Mouse (Mus musculus): ENCODE measurements around the gene Sgcb. TPM values are rescaled to one million over a fixed set of nuclear protein-coding genes. Genes with fewer than 3 reads are reported as not detected.

Gene Sgcb
- total RNA-seq, 1 experiment from 2014 or later = 19.5 TPM

Other genes with a start within 250 kb of the Sgcb start
- not detected in 2 replicates for gene Cwh43, start 241.7 kb downstream of the Sgcb start, total RNA-seq (2021)
- 33.7 and 35.4 TPM in 2 replicates for gene Dcun1d4, start 166.8 kb downstream of the Sgcb start, total RNA-seq (2021)
- not detected in 2 replicates for gene Lrrc66, start 15.3 kb downstream of the Sgcb start, total RNA-seq (2021)
- gene Spata18, start 3.6 kb upstream of the Sgcb start, total RNA-seq (2021) = 0.23 TPM in 1 of 2 replicates, not detected in the other